Mouse (Mus musculus) right cerebral cortex, postnatal 25 days (tissue): Measurements from ENCODE around the gene 1700067P10Rik.
A peak's percentile ranks its signal among the peaks of the same experiment; 100 is the strongest.

ENCODE experiments used
- DNase-seq: peaks from one replicate; pipeline ENCODE4 v3.0.0; 2022

1700067P10Rik gene

GRCm38 (mm10) chr17:48097011-48097742, 8.1 kb downstream of the 1700067P10Rik start:
- peak; percentile 48 for DNase-seq

GRCm38 (mm10) chr17:48097743-48098527, 8.8 kb downstream of the 1700067P10Rik start:
- DNase-seq, result no peak

GRCm38 (mm10) chr17:48098528-48098890, 9.4 kb downstream of the 1700067P10Rik start:
- DNase-seq, result no peak

- DNase-seq, result no peak
Observed at GRCm38 (mm10) chr17:48099312-48099711, 10.2 kb downstream of the 1700067P10Rik start.

- peak; percentile 88 for DNase-seq
Observed at GRCm38 (mm10) chr17:48100441-48101417, 11.6 kb downstream of the 1700067P10Rik start.

GRCm38 (mm10) chr17:48107333-48107732, 18.2 kb downstream of the 1700067P10Rik start:
- no peak for DNase-seq

GRCm38 (mm10) chr17:48107862-48108261, 18.7 kb downstream of the 1700067P10Rik start:
- DNase-seq, result no peak

GRCm38 (mm10) chr17:48108520-48108919, 19.4 kb downstream of the 1700067P10Rik start:
- DNase-seq, result no peak

- DNase-seq, result no peak
Observed at GRCm38 (mm10) chr17:48110547-48111287, 21.6 kb downstream of the 1700067P10Rik start.

- no peak for DNase-seq
Observed at GRCm38 (mm10) chr17:48118570-48118969, 29.5 kb downstream of the 1700067P10Rik start.

- no peak for DNase-seq
Observed at GRCm38 (mm10) chr17:48119656-48120055, 30.5 kb downstream of the 1700067P10Rik start.

- DNase-seq, result no peak
Observed at GRCm38 (mm10) chr17:48120456-48120855, 31.3 kb downstream of the 1700067P10Rik start.

GRCm38 (mm10) chr17:48132810-48133209, 43.7 kb downstream of the 1700067P10Rik start:
- no peak for DNase-seq
